ENCODE assay signal across 9 mouse cellular contexts in genomic region chr4:81567928-81568327, GRCm38 (mm10).
DNase-seq lines count a peak whose midpoint lies in the region; ATAC-seq and TF ChIP-seq lines count a peak whose summit lies in the region.
"Had no signal": no experiment of that assay in that cellular context is flagged by ENCODE, and none has a peak within 500 bp of the region (broad histone marks: within the 10 kb centered on the region; RNA-seq: fewer than 3 reads in every experiment).

No protein-coding gene starts in this region.

- no peaks in the 10 kb centered on the region for H3K36me3 ChIP-seq in forebrain, embryonic 15.5 days

- peak overlapping the region; percentile 90 for H3K27ac ChIP-seq in forebrain, embryonic 15.5 days (replicated peaks)
- H3K27ac ChIP-seq in layer of hippocampus, adult 2 months = peak overlapping the region; percentile 90
- H3K27ac ChIP-seq: left cerebral cortex, adult 2 months had no signal

- no peak overlapping the region for H3K4me2 ChIP-seq in forebrain, embryonic 15.5 days (replicated peaks)

- ATAC-seq in frontal cortex, adult (ENCODE audit: low TSS enrichment) = 0 out of 2 replicates have a peak, but pooled peaks have one; percentile 25
- ATAC-seq in forebrain, embryonic 15.5 days (replicated peaks) = peak; percentile 94

- H3K27me3 ChIP-seq in forebrain, embryonic 15.5 days = no peaks in the 10 kb centered on the region

- TF ChIP-seq CTCF in brain, embryonic 14.5 days (IDR thresholded peaks at IDR 0.05; ENCODE audit: borderline replicate concordance, extremely low read depth, insufficient read depth, insufficient read length) = no peak
- no peak for TF ChIP-seq CTCF in layer of hippocampus, adult 2 months (conservative IDR thresholded peaks at IDR 0.05)

- WGBS in forebrain, embryonic 15.5 days = 3% methylated on average over 5 of the region's 5 CpGs

- no peak overlapping the region for H3K9ac ChIP-seq in forebrain, embryonic 15.5 days (replicated peaks)

- no peak for TF ChIP-seq POLR2A in brain, embryonic 14.5 days (IDR thresholded peaks at IDR 0.05; ENCODE audit: borderline replicate concordance, extremely low read depth, insufficient read depth, insufficient read length, poor library complexity, severe bottlenecking)

- peaks cover 66% of the 10 kb centered on the region for H3K4me1 ChIP-seq in forebrain, embryonic 15.5 days

- H3K4me3 ChIP-seq in forebrain, embryonic 15.5 days = no peak overlapping the region
- no peak overlapping the region for H3K4me3 ChIP-seq in layer of hippocampus, adult 2 months
- H3K4me3 ChIP-seq: left cerebral cortex, adult 2 months had no signal

- DNase-seq in frontal cortex, adult 2 months (ENCODE audit: extremely low spot score in 1 of 2, low spot score in 1 of 2) = no peak
- peak; percentile 97 for DNase-seq in brain, embryonic 14.5 days (ENCODE audit: low read depth)
- peak in 1 of 2 experiments; percentile 61 for DNase-seq in layer of hippocampus, adult 2 months (ENCODE audit: low spot score in 2 of 2)
- DNase-seq in right cerebral cortex, postnatal 10 days (ENCODE audit: low spot score in 2 of 2) = peak; percentile 80 to 81
- DNase-seq in natural killer cell, adult 2 months (ENCODE audit: low spot score in 2 of 2) = no peak
- DNase-seq in spleen, adult 12 weeks (ENCODE audit: low spot score) = no peak

- no peaks in the 10 kb centered on the region for H3K9me3 ChIP-seq in forebrain, embryonic 15.5 days

Comparison
In these comparisons a context has a peak if more than half of its experiments do, and no peak if none do; other contexts are left out.
1. DNase-seq: peak in brain, embryonic 14.5 days (single experiment) and right cerebral cortex, postnatal 10 days (2 of 2); none in frontal cortex, adult 2 months (0 of 2), natural killer cell, adult 2 months (0 of 2) and spleen, adult 12 weeks (single experiment).